Mouse (Mus musculus) heart, postnatal 25 days (tissue): Measurements from ENCODE around the gene RPS10-NUDT3. TPM values are rescaled to one million over a fixed set of nuclear protein-coding genes. Genes with fewer than 3 reads are reported as not detected.
"Not testable (repeated sequence)": the region's sequence is repeated elsewhere in the genome, so short reads cannot be mapped to it uniquely, and the experiment has no call there.

Experiments
- DNase-seq: peaks from one replicate; pipeline ENCODE4 v3.0.0; 2022; ENCODE audit warnings: low spot score
- intact Hi-C: fragments of 180-260 bp; cut with DNase I; formaldehyde crosslinking; loops from one replicate; pipeline ENCODE4 v1.15.1; 2025
- total RNA-seq, 2 experiments: library from RNA; stranded (reverse); gene quantifications; 2 replicates each; pipeline ENCODE4 v1.2.3; 2021

RPS10-NUDT3 gene
- total RNA-seq, 2 experiments from 2014 or later: 0.94 TPM; not detected in 1

GRCm38 (mm10) chr17:27643756-27644155 lies 8.7 kb upstream of the RPS10-NUDT3 start:
- intact Hi-C loops: loop anchor here (10.0 kb wide), 1 partner anchor 201 kb away; no protein-coding TSS in a partner anchor
- no peak for DNase-seq

- no peak for DNase-seq
- intact Hi-C loops: loop anchor here (10.0 kb wide), 1 partner anchor 202 kb away; no protein-coding TSS in a partner anchor
Observed at GRCm38 (mm10) chr17:27643101-27643500, 8.1 kb upstream of the RPS10-NUDT3 start.

- intact Hi-C loops: loop anchor here (10.0 kb wide), 1 partner anchor 202 kb away; no protein-coding TSS in a partner anchor
- DNase-seq: no peak
Observed at GRCm38 (mm10) chr17:27642491-27643062, 7.6 kb upstream of the RPS10-NUDT3 start.

- intact Hi-C loops: loop anchor here (5.0 to 10.0 kb wide), 2 partner anchors 205 to 438 kb away; partner anchors contain the start of gene Lemd2
- not testable (repeated sequence) for DNase-seq
Observed at GRCm38 (mm10) chr17:27639851-27640250, 4.8 kb upstream of the RPS10-NUDT3 start.

GRCm38 (mm10) chr17:27638921-27639332 lies 3.9 kb upstream of the RPS10-NUDT3 start:
- intact Hi-C loops: loop anchor here (5.0 kb wide), 1 partner anchor 437 kb away; the partner anchor contains the start of gene Lemd2
- DNase-seq: no peak

GRCm38 (mm10) chr17:27637333-27637732 lies 2.3 kb upstream of the RPS10-NUDT3 start:
- no peak for DNase-seq
- intact Hi-C loops: loop anchor here (5.0 kb wide), 1 partner anchor 435 kb away; the partner anchor contains the start of gene Lemd2

GRCm38 (mm10) chr17:27636132-27637020 lies 1.4 kb upstream of the RPS10-NUDT3 start, which contains the start of gene Rps10:
Rps10 (minus strand) TSS chr17:27636669.
- intact Hi-C loops: loop anchor here (5.0 kb wide), 1 partner anchor 434 kb away; the partner anchor contains the start of gene Lemd2
- no peak for DNase-seq

- DNase-seq: not testable (repeated sequence)
- intact Hi-C loops: loop anchor here (5.0 kb wide), 1 partner anchor 433 kb away; the partner anchor contains the start of gene Lemd2
Observed at GRCm38 (mm10) chr17:27635575-27635903, 517 bp upstream of the RPS10-NUDT3 start.

GRCm38 (mm10) chr17:27629249-27630020 lies 5.6 kb downstream of the RPS10-NUDT3 start:
- peak; percentile 53 for DNase-seq
- intact Hi-C loops: loop anchor here (1.0 kb wide), 3 partner anchors 59 to 95 kb away; partner anchors contain the start of gene AI413582

- intact Hi-C loops: no loop called here
- DNase-seq: no peak
Observed at GRCm38 (mm10) chr17:27628376-27628775, 6.6 kb downstream of the RPS10-NUDT3 start.

- intact Hi-C loops: no loop called here
- no peak for DNase-seq
Observed at GRCm38 (mm10) chr17:27627451-27627850, 7.6 kb downstream of the RPS10-NUDT3 start.

GRCm38 (mm10) chr17:27626681-27627080 lies 8.3 kb downstream of the RPS10-NUDT3 start:
- no peak for DNase-seq
- intact Hi-C loops: no loop called here

- intact Hi-C loops: no loop called here
Observed at GRCm38 (mm10) chr17:27625455-27626251, 9.4 kb downstream of the RPS10-NUDT3 start.

GRCm38 (mm10) chr17:27623360-27624326 lies 11.4 kb downstream of the RPS10-NUDT3 start, which contains the start of gene Nudt3:
Nudt3 (minus strand) TSS chr17:27623495.
- peak; percentile 82 for DNase-seq
- intact Hi-C loops: loop anchor here (5.0 kb wide), 1 partner anchor 36 kb away; no protein-coding TSS in a partner anchor

More at GRCm38 (mm10) chr17:27625455-27626251, 9.4 kb downstream of the RPS10-NUDT3 start:
- DNase-seq: no peak

- DNase-seq: no peak
- intact Hi-C loops: loop anchor here (5.0 kb wide), 1 partner anchor 35 kb away; no protein-coding TSS in a partner anchor
Observed at GRCm38 (mm10) chr17:27622611-27623359, 12.2 kb downstream of the RPS10-NUDT3 start.

- intact Hi-C loops: loop anchor here (2.0 to 5.0 kb wide), 2 partner anchors 17 to 35 kb away; no protein-coding TSS in a partner anchor
- no peak for DNase-seq
Observed at GRCm38 (mm10) chr17:27621705-27622531, 13.1 kb downstream of the RPS10-NUDT3 start.
